Mouse (Mus musculus) NIH3T3 (cell line): Measurements from ENCODE around the gene Elf2.

Source experiments
- DNase-seq: peaks from one replicate; pipeline ENCODE4 v3.0.0-alpha.2; 2012; ENCODE audit warnings: low read depth

Gene Elf2

GRCm38 (mm10) chr3:51340552-51341267 lies at the start of gene Elf2:
Elf2 (minus strand) TSS chr3:51340663.
- peak; percentile 78 for DNase-seq

- no peak for DNase-seq
Observed at GRCm38 (mm10) chr3:51388904-51389303, 48.4 kb upstream of the Elf2 start.

GRCm38 (mm10) chr3:51387868-51388381 lies 47.5 kb upstream of the Elf2 start:
- DNase-seq, result peak; percentile 58

GRCm38 (mm10) chr3:51387134-51387451 lies 46.6 kb upstream of the Elf2 start:
- no peak for DNase-seq

GRCm38 (mm10) chr3:51386441-51387133 lies 46.1 kb upstream of the Elf2 start:
- DNase-seq, result no peak

GRCm38 (mm10) chr3:51383409-51383808 lies 42.9 kb upstream of the Elf2 start:
- no peak for DNase-seq

DNA sequence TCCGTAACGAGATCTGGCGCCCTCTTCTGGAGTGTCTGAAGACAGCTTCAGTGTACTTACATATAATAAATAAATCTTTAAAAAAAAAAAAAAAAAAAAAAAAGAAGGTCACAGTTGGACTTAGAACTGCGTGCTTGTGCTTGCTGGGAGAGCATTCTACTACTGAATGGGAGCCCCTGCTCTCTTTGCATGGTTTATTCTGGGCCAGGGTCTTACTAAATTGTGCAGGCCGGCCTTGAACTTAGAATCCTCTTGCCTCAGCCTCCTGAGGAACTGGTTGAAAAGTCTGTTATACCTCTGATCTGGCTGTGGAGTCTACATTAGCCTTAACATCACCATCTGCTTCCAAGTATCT lies 40.2 kb upstream of the Elf2 start:
- no peak for DNase-seq

GRCm38 (mm10) chr3:51379786-51380659 lies 39.6 kb upstream of the Elf2 start:
- DNase-seq, result no peak

GRCm38 (mm10) chr3:51378665-51378946 lies 38.1 kb upstream of the Elf2 start:
- no peak for DNase-seq

GRCm38 (mm10) chr3:51377878-51378664 lies 37.6 kb upstream of the Elf2 start:
- DNase-seq, result peak; percentile 75

DNA sequence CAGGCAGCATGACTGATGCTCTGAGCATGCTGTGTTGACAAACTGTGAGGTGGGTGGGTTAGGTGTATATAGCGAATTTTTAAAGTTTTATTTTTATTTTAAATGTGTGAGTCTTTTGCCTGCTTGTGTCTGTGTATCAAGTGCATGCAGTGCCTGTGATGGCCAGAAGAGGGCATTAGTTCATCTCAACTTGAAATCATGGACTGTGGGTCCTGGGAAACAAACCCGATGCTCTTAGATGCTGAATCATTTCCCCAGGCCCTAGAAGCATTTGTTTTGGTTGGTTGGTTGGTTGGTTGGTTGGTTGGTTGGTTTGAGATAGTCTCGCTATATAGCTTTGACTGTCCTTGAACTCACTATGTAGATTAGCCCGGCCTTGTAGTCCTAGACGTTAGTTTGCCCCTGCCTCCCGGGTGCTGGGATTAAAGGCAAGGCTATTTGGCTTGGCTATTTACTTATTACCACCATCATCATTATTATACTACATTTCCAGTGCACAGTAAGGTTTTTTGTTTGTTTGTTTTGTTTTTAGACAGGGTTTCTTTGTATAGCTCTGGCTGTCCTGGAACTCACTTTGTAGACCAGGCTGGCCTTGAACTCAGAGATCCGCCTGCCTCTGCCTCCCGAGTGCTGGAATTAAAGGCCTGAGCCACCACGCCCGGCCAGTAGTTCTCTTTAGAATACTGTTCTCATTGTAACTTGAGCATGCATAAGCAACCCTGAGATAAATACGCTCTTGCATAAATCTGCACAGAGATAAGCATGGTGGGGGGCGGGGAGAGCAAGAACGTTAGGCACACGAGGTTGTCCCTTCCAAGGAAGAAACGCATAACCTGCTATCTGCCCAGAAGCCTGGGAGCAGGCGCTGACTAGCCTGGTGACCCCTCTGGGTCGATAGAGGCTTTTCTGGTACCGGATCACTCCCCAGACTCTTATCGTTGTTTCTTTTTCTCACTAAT lies 35.1 kb upstream of the Elf2 start:
- DNase-seq, result peak; percentile 77

GRCm38 (mm10) chr3:51373544-51373943 lies 33.1 kb upstream of the Elf2 start:
- peak; percentile 33 for DNase-seq

DNA sequence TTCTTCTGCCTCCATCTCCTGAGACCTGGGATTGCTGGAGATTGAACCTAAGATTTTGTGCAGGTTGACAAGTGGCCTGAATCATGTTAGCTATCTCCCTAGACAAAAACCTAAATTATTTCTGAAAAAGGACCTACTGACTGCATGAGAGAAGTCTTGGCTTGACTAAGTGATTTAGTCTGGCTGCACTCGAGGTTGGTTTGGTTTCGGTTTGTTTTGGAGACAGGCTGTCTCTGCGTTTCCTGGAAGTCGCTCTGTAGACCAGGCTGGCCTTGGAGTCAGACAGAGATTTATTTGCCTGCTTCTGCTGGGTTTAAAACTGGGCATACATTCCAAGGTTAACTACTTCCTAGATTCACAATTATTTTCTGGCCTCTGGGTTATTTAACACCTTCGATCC lies 32.4 kb upstream of the Elf2 start:
- DNase-seq, result peak; percentile 40

GRCm38 (mm10) chr3:51371826-51372225 lies 31.4 kb upstream of the Elf2 start:
- DNase-seq, result no peak

GRCm38 (mm10) chr3:51368011-51368410 lies 27.5 kb upstream of the Elf2 start:
- no peak for DNase-seq

DNA sequence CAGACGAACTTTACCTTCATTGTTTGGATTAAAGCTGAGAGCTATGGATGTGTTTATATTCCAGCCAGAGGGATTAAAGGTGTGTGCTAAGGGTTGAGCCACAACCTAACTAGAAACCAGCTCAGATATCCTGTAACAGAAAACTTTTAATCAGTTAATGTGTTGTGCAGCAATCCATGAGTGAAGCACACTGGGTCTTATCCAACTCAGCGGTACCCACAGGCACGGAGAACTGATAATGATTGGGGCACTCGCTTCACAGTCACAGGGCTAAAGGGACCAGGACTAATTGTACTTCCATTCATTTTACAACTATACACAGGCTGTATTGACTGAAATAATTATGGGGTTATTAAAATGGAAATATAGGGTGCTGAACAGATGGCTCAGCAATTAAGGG lies 26.5 kb upstream of the Elf2 start:
- DNase-seq, result no peak

DNA sequence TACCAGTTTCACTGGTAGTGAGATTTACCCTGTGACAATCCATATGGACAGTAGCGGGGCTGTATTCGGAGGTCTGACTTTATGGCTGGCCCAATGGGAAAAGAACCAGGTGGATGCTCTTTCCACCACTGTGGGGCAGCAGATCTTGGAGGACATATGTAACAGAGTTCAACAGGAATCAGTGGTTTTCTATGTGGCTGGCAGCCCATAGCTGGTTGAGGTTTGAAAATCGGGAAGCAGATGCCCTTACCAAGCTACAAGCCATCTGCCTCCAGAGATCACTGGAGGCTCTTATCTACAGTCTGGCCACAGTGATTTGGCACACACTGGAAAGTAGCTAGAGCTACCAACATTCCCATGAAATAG lies 25.0 kb upstream of the Elf2 start:
- no peak for DNase-seq

GRCm38 (mm10) chr3:51364703-51365516 lies 24.4 kb upstream of the Elf2 start:
- DNase-seq, result peak; percentile 85

- DNase-seq, result no peak
Observed at GRCm38 (mm10) chr3:51361066-51361465, 20.6 kb upstream of the Elf2 start.
